Mouse (Mus musculus): ENCODE measurements around the gene Krtap4-2.

DNA sequence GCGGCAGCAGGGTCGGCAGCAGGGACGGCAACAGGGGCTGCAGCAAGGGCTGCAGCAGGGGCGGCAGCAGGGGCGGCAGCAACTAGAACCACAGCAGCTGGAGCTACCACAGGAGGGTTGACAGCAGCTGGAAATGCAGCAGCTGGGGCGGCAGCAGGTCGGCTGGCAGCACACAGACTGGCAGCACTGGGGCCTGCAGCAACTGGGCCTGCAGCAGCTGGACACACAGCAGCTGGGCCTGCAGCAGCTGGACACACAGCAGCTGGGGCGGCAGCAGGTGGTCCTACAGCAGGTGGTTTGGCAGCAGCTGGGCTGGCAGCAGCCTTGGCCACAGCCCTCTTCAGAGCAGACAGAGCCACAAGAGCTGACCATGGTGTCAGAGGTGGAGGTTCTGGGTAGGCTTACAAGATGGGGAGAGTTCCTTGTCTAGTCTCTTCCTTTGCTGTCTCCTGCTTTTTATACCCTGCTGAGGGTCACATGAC, at the start of gene Krtap4-2:
- TF ChIP-seq CTCF (IDR thresholded peaks at IDR 0.05; ENCODE audit: borderline replicate concordance, extremely low read depth, insufficient read depth, insufficient read length) = no peak
- TF ChIP-seq POLR2A (IDR thresholded peaks at IDR 0.05; ENCODE audit: borderline replicate concordance, extremely low read depth, insufficient read depth, insufficient read length, poor library complexity, severe bottlenecking) = no peak

Measured in brain, embryonic 14.5 days (tissue).